ENCODE assay signal across 9 mouse cellular contexts in the genomic region with DNA sequence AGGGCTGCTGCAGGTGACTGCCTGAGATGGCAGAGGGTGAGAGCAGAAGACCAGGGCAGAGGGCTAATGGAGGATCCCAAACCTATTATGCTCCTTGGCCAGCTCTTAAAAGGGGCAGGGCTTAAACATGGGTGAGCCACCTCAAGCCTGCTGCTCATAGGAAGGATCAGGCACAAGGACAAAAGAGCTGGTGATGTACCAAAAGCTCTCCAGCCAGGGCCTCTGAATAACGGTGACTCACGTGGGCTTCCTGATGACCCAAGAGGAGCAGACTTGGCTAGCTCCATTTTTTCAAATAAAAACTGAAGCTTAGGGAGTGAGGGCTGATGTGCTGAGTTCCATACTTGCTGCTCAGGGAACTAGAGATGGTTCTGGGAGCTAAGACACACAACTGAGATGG.
"Had no signal": no experiment of that assay in that cellular context is flagged by ENCODE, and none has a peak within 500 bp of the region (broad histone marks: within the 10 kb centered on the region; RNA-seq: fewer than 3 reads in every experiment).

No protein-coding gene starts in this region.

- DNase-seq: kidney, adult 8-10 months; kidney, postnatal 25 days; layer of hippocampus, postnatal 36 days; liver, embryonic 13.5 days; liver, postnatal 0 days; right cerebral cortex, postnatal 4 days; spleen, adult 18-20 months; thymus, adult 18-20 months; thymus, postnatal 14 days had no signal
